In the genomic region with DNA sequence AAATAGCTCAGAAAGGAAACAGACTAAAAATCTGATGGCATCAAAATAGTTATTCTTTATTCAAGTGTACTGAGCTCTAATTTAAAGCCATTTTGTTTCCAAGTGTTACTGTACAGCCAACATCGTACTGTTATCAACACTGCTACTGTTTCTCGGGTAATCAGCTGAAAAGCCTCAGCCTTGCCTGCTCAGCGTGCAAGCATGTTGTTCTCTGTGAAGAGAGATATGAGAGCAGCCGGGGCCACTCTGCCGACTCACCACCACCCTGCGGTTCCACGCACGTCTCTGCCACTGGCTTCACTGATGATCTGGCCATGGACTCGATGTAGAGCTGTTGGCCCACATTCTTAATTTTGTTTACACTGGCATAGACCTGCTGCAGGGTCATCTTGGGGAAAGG, we compare ENCODE assay signal across 22 mouse cellular contexts. TPM values are rescaled to one million over a fixed set of nuclear protein-coding genes. Genes with fewer than 3 reads are reported as not detected.
"Had no signal": no experiment of that assay in that cellular context is flagged by ENCODE, and none has a peak within 500 bp of the region (broad histone marks: within the 10 kb centered on the region; RNA-seq: fewer than 3 reads in every experiment).

No protein-coding gene starts in this region.

- H3K9ac ChIP-seq: intestine, embryonic 15.5 days; midbrain, embryonic 13.5 days; neural tube, embryonic 12.5 days had no signal

- H3K27me3 ChIP-seq: intestine, embryonic 15.5 days; midbrain, embryonic 13.5 days; neural tube, embryonic 12.5 days had no signal

- DNase-seq: kidney, adult 8-10 months; kidney, postnatal 25 days; lung, adult 2 months; lung, postnatal 36 days; right cerebral cortex, postnatal 4 days; spleen, adult 18-20 months; thymus, adult 18-20 months; thymus, postnatal 14 days had no signal

- ATAC-seq: intestine, embryonic 15.5 days; lung, postnatal 0 days; midbrain, embryonic 13.5 days had no signal

- H3K4me1 ChIP-seq: intestine, embryonic 15.5 days; midbrain, embryonic 13.5 days; neural tube, embryonic 12.5 days had no signal

- H3K27ac ChIP-seq: intestine, embryonic 15.5 days; left cerebral cortex, adult 2 months; limb, embryonic 10.5 days; midbrain, embryonic 13.5 days; neural tube, embryonic 12.5 days had no signal

- H3K4me2 ChIP-seq: intestine, embryonic 15.5 days; midbrain, embryonic 13.5 days; neural tube, embryonic 12.5 days had no signal

- H3K9me3 ChIP-seq: intestine, embryonic 15.5 days; limb, embryonic 10.5 days; midbrain, embryonic 13.5 days; neural tube, embryonic 12.5 days had no signal

- H3K4me3 ChIP-seq: intestine, embryonic 15.5 days; left cerebral cortex, adult 2 months; limb, embryonic 10.5 days; midbrain, embryonic 13.5 days; myocyte; neural tube, embryonic 12.5 days had no signal

- H3K36me3 ChIP-seq: intestine, embryonic 15.5 days had no signal

RNA-seq across cellular contexts. Expression of a gene that starts 27.3 kb away (rescaled TPM):
- total RNA-seq: layer of hippocampus, postnatal 25 days; left cerebral cortex, adult 2 months; left cerebral cortex, postnatal 14 days; midbrain, postnatal 0 days; neutrophil, adult 5-6 weeks had no signal
- polyA plus RNA-seq: intestine, embryonic 15.5 days; kidney, embryonic 16.5 days; limb, embryonic 10.5 days; limb, embryonic 14.5 days; lung, adult 2 months; lung, postnatal 0 days; midbrain, embryonic 13.5 days; midbrain, postnatal 0 days; myocyte; stomach, embryonic 14.5 days had no signal
